Mouse (Mus musculus) effector memory CD4-positive, alpha-beta T cell, adult 7 months (primary cell): Measurements from ENCODE around the gene Tjp3. TPM values are rescaled to one million over a fixed set of nuclear protein-coding genes. Genes with fewer than 3 reads are reported as not detected.

Experiments used
- polyA plus RNA-seq: library from polyadenylated mRNA; unstranded; fragments of 100-300 nt; shearing (Covaris generic); gene quantifications from one replicate; pipeline ENCODE4 v1.2.1, GENCODE M21; 2017

The Tjp3 gene
- 11.5 TPM for polyA plus RNA-seq

DNA sequence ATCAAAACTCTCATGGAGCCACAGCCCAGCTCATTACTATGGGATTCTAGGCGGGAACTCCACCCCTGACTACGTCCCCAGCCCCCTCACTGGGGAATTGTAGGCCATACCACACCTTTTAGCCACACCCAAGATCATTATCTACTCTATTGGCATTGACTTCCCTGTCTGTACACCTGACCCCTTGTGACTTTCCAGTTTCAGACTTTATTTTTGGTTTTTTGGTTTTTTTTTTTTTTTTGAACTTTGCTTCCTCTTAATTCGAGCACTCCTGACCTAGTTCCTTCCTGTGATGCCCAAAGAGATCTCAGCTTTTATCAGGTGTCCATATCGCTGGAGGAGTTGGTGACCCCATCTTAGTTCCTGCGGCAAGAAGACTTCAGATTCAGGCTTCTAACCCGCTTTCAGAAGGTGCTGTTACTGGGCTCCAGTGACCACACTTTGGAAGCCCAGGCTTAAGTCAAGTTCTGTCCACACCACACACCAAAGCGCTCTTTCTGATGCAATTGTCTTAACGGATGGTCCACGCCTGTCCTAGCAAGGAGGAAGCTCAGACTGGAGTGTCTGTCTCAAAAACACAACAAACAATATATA, at the start of gene Tjp3:
TSS of gene Tjp3 (minus strand) at position 71 of the 594 bp plus-strand sequence.

DNA sequence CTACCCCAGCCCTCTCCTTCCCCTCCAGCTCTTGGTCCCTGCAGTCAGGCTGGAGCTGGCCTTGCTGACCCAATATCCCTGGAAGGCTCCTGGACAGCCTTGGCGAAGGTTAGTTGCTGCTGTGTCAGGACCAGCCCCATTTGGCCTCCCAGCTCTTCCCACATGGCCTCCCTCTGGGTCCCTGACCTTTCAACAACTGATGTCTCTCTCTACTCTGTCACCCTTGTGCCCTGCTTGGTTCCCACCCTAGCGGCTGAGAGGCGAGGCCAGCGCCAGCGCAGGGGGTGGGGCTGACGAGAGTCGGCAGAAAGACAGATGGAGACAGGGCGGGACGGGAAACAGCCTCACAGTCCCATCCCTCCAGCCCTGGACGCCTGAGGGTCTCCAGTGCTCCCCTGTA, 37.0 kb upstream of the Tjp3 start, which contains the start of gene Tbxa2r:
TSS of gene Tbxa2r (plus strand) at position 346 of the 400 bp plus-strand sequence.

DNA sequence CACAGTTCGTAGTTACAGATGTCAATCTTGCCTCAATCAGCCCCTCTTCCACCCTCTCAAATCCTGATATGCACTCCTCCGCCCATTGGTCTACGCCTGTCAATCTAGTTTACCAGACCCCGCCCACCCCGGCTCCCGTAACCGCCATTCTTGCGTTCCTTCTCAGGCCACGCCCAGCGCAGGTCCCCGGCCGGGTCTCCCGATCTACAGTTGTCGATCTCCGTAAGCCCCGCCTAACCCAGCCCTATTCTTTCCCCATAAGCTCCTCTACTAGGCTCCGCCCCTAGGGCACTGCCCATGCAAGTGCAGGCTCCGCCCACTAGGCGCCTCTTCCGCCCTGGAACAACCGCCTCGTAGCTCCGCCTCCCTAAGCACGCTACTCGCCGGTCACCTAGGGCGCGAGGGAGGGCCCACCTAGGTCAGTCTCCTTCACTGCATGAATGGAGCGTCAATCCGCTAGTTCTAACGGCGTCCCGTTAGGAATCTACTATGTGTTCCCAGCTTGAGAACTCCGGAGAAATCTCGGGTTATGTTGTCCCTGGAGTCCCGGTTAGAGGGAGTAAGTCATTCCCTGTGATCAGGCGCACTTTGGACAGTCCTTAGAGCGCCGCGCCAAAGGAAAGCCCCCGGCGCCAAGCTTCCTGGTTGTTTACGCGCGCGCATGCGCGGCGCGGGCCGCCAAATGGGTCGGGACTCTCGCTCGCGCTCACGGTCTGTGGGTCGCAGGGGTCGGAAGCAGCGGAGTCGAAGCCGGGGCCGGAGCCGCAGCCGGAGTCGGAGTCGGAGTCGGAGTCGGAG, 29.4 kb upstream of the Tjp3 start, which contains the start of gene Cactin:
TSS of gene Cactin (plus strand) at position 554 of the 798 bp plus-strand sequence.

DNA sequence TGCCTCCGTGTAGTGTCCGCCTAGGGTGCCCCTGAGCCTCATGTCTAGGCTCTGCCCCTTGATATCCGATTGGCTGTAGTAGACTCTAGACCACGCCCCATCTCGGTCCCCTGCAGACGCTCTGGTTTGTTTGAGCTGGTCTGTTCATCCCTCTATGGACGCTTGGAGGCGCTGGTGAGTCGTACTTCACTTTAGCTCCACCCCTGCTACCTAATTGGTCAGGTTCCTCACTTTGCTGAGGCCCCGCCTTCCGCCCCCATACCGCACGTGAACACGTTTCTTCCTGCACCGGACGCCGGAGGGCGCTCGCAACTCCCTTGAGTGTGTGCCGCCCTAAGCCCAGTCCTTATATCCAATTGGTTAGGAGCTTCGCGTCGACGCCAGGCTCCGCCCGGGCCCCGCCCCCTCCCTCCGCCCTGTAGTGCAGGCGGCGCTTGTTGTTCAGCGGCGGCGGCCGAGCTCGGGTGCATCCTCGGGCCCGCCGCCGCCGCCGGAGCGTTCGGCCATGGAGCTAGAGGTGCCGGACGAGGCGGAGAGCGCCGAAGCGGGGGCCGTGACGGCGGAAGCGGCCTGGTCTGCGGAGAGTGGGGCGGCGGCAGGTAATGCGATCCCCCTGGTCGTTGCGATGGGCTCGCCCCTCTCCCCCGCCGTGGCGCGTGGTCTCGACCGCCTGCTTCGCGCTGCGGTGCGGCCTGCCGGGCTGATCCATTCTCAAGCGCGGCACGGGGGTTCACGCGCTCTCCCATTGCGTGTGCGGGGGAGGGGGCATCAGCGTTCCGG, 1.4 kb upstream of the Tjp3 start, which contains the start of gene Pip5k1c:
TSS of gene Pip5k1c (plus strand) at position 410 of the 780 bp plus-strand sequence.

DNA sequence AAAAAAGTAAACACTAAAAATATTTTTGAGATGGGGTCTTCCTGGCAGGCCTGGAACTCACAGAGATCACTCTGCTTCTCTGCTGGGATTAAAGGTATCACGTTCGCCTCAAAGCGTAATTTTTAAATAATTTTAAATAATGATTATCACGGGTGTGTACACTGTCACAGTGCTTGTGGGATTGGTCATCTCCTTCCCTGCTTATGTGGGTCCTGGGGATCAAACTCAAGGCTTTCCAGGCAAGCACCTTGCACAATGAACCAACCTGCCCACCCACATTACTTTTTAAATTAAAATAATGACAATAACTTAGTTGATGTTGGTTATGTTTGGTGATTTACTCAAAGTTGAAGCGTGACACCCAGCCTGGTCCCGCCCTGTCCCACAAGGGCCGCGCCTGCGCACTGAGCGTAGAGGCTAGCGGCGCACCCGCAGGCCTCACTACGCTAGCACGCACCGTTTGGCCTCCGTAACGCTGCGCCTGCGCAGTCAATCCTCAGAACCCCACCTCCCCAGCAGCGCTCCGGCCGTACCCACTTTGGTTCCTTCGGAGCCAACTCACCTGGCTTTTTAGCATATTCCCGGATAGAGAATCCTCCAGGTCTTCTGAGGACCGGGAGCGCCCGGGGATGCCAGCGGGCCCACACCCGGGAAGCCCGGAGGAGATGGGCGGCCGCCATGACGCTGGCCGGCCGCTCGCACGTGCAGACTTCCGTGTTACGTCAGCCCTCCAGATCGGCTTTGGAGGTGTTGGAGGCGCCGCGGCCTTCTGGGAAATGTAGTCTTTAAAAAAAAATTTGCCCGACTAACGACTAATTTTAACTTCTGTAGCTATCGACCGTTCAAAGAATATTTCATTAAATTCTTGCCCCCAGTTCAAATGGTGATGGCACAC, 24.9 kb downstream of the Tjp3 start, which contains the start of the genes Mrpl54 and Apba3:
TSS of gene Mrpl54 (minus strand) at position 724 of the 895 bp plus-strand sequence.
TSS of gene Apba3 (plus strand) at position 750 of the 895 bp plus-strand sequence.

DNA sequence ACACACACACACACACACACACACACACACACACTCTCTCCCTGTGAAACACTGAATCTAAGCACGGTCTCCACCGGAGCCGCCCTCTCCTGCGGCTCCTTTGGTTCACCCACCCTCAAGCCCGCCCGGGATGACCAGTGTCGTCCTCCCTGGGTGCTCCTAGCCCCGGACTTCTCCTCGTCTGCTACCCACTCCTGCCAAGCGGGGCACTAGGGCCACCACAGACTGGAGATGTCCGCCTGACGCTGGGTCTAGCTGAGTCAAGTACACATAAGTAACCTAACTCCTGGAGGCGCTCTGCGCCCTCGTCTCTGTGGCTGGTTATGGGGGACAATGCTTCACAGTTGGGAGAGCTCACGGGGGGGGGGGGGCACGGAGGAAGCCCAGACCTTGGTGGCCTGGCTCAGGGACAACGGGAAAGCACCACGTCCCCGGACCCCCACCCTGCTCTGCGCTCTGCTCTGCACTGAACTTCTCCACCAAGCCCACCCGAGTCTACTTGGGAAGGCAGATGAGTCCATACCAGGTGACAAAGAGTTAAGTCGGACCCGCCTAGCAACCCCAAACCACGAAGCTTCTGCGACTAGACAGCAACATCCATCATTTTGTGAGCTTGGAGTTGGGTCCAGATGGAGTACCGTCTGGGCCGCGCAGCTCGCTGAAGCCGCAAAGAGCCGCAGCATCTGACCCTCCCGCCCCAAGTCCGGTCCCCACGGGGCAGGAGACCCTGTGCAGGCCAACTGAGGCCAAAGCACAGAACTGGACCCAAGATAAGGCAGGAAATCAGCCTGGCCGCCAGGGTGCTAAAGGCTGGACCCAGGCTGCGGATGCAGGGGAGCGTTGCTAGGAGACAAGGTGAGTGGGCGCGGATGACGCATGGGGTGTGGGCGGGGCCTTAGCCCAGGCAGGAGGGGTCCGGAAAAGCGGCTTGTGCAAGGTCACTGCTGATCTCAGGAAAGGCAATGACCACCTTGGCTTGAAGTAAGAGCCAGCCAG, 38.7 kb downstream of the Tjp3 start, which contains the start of gene Matk:
TSS of gene Matk (plus strand) at position 512 of the 996 bp plus-strand sequence.

DNA sequence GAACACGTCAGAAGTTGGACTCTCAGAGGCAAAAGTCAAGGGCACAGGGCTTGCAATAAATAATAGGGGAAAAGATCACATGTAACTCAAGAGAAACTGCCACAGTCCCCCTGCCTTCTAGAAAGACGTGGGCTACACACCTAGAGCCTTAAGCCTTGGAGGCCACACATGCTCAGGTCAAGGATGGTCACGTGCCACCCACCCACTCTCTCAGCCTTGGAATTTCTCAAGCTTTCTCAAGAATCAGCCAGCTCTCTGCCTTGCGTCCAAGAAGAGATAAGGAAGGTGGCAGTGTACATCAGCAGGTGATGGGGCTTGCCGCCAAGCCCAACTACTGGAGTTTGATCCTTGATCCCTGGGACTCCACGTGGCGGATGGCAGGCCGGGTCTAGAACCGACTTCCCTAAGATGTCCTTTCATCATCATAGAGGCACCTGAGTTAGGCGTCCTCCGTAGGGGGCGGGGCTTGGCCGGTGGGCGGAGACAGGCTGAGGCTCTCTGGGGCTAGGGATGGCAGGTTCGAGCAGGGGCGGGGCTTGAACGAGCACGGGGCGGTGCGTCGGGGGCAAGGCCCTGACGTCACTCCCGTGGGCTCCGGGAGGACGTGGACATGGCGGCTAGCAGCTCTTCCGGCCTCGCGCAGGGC, 58.7 kb downstream of the Tjp3 start, which contains the start of gene Zfr2:
TSS of gene Zfr2 (plus strand) at position 576 of the 646 bp plus-strand sequence.

DNA sequence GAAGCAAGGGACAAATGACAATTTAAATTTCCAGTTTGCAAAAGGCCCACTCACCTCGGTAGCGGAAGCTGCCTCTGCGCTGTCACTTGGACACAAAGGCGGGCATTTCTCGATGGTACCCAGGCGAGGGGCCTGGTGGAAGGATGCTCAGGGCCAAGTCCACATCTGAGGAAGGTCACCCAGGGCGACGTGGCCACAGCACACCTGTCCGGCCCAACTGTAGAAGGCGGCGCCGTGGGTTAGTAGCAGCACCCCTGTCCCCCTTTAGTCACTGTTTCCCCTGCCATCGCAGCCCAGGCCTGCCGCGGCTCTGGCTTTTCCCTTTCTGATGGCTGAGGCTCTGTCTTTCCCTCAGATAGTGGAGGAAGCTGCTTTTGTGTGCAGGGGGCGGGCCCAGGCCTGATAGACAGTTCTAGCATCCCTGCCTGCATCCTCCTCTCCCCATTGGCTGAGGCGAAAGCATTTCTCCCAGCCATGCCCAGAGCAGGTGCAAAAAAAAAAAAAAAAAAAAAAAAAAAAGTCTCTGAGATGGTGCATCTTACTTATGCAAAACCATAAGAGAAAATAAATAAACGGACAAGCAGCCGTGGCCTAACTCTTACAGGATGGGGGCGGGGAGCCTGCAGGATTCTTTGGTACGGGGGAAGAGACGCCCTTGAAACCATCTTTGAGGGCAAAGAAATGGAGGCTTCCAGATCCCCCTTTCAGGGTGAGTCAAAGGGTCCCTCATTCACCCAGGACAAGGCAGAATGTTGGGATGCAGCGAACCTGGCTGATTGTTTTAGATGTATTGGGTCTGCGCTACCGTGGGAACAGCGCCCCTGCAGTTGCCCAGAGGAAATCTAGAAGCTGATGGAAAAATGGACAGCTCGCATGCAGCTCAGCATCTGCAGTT, 60.7 kb downstream of the Tjp3 start, which contains the start of gene Atcay:
TSS of gene Atcay (minus strand) at position 396 of the 895 bp plus-strand sequence.

Other genes starting within 250 kb of the Tjp3 start
- gene Sgta, start 231.4 kb downstream of the Tjp3 start, polyA plus RNA-seq: 65.6 TPM
- 4.3 TPM for gene Thop1, start 221.5 kb downstream of the Tjp3 start, polyA plus RNA-seq
- not detected for gene Creb3l3, start 192.7 kb downstream of the Tjp3 start, polyA plus RNA-seq
- 139 TPM for gene Map2k2, start 185.7 kb downstream of the Tjp3 start, polyA plus RNA-seq
- gene Zbtb7a, start 156.4 kb downstream of the Tjp3 start, polyA plus RNA-seq: 79.6 TPM
- gene Pias4, start 123.7 kb downstream of the Tjp3 start, polyA plus RNA-seq: 35.9 TPM
- gene Eef2, start 115.0 kb downstream of the Tjp3 start, polyA plus RNA-seq: 829 TPM
- gene Dapk3, start 108.6 kb downstream of the Tjp3 start, polyA plus RNA-seq: 82.9 TPM
- 0.32 TPM for gene 4930442H23Rik, start 107.7 kb downstream of the Tjp3 start, polyA plus RNA-seq
- 0.76 TPM for gene Nmrk2, start 89.5 kb downstream of the Tjp3 start, polyA plus RNA-seq
- 3.1 TPM for gene Atcay, start 60.7 kb downstream of the Tjp3 start, polyA plus RNA-seq
- 4.9 TPM for gene Zfr2, start 58.4 kb downstream of the Tjp3 start, polyA plus RNA-seq
- gene Matk, start 38.6 kb downstream of the Tjp3 start, polyA plus RNA-seq: 20.1 TPM
- gene Mrpl54, start 24.6 kb downstream of the Tjp3 start, polyA plus RNA-seq: 136 TPM
- 37.0 TPM for gene Apba3, start 24.6 kb downstream of the Tjp3 start, polyA plus RNA-seq
- 88.8 TPM for gene Pip5k1c, start 1.4 kb upstream of the Tjp3 start, polyA plus RNA-seq
- 42.7 TPM for gene Cactin, start 29.5 kb upstream of the Tjp3 start, polyA plus RNA-seq
- gene Tbxa2r, start 37.1 kb upstream of the Tjp3 start, polyA plus RNA-seq: 15.1 TPM
- not detected for gene Gipc3, start 51.7 kb upstream of the Tjp3 start, polyA plus RNA-seq
- gene Hmg20b, start 58.9 kb upstream of the Tjp3 start, polyA plus RNA-seq: 28.3 TPM
- gene Mfsd12, start 65.9 kb upstream of the Tjp3 start, polyA plus RNA-seq: 1.8 TPM
- 0.84 TPM for gene 4930404N11Rik, start 74.2 kb upstream of the Tjp3 start, polyA plus RNA-seq
- gene Fzr1, start 86.9 kb upstream of the Tjp3 start, polyA plus RNA-seq: 49.3 TPM
- 49.7 TPM for gene Dohh, start 92.8 kb upstream of the Tjp3 start, polyA plus RNA-seq
- 5.1 TPM for gene Gm48551, start 92.9 kb upstream of the Tjp3 start, polyA plus RNA-seq
- not detected for gene Gm48552, start 97.4 kb upstream of the Tjp3 start, polyA plus RNA-seq
- 1.4 TPM for gene Smim24, start 101.5 kb upstream of the Tjp3 start, polyA plus RNA-seq
- gene Nfic, start 164.1 kb upstream of the Tjp3 start, polyA plus RNA-seq: 13.3 TPM
- not detected for gene Celf5, start 191.1 kb upstream of the Tjp3 start, polyA plus RNA-seq
- gene Ncln, start 204.8 kb upstream of the Tjp3 start, polyA plus RNA-seq: 110 TPM
- gene S1pr4, start 208.6 kb upstream of the Tjp3 start, polyA plus RNA-seq: 65.6 TPM
- gene Gna15, start 232.6 kb upstream of the Tjp3 start, polyA plus RNA-seq: 122 TPM